ENCODE assay signal across 8 mouse cellular contexts in the genomic region with DNA sequence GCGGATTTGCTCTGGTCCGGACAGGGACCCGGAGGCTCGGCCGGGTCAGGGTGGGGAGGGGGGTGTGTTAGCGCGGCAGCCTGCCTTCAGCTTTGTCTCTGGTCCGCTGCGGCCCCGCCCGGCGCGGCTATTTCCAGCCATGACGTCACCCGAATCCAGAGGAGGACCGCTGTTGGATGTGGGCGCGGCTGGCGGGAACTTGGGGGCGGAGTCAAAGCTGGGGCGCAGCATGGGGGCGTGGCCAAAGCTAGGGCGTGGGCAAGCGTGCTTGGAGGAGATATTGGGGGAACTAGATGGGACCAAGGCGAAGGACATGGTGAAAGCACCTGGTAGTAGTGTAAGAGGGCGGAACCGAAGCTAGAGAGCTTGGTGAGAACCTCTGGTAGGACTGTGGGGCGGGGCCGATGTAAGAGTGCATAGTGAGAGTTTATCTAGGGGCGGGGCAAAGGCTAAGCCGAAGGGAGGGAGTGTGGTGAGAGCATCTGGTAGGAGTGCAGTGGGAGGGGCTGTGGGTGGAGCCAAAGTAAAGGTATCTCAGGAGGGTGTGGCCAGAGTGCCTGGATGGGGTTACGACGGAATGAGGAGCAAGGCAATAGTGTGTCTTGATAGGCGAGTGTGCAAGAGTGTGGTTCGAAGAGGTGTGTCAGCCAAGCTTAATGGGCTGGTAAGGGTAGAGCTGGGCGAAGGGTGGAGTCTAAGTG. TPM values are rescaled to one million over a fixed set of nuclear protein-coding genes. Genes with fewer than 3 reads are reported as not detected.
A peak's percentile ranks its signal among the peaks of the same experiment; 100 is the strongest.
DNase-seq lines count a peak whose midpoint lies in the region; ATAC-seq lines count a peak whose summit lies in the region.

No protein-coding gene starts in this region.

- 0 out of 2 replicates have a peak, but pooled peaks cover 6% of the 10 kb centered on the region for H3K27me3 ChIP-seq in hindbrain, embryonic 13.5 days

- peak overlapping the region; percentile 91 for H3K9ac ChIP-seq in hindbrain, embryonic 13.5 days

- H3K4me3 ChIP-seq in hindbrain, embryonic 13.5 days: peak overlapping the region; percentile 80

- H3K4me1 ChIP-seq in hindbrain, embryonic 13.5 days (replicated peaks): peaks cover 49% of the 10 kb centered on the region

- 2% methylated on average over 36 of the region's 36 CpGs for WGBS in hindbrain, embryonic 13.5 days

- DNase-seq in NIH3T3 (ENCODE audit: low read depth): peak; percentile 98
- DNase-seq in cerebellum, postnatal 10 days: peak; percentile 93
- peak; percentile 90 to 91 for DNase-seq in frontal cortex, postnatal 10 days (ENCODE audit: low spot score in 2 of 2)
- DNase-seq in layer of hippocampus, postnatal 25 days (ENCODE audit: extremely low spot score in 1 of 2, low spot score in 1 of 2): peak; percentile 75 to 79
- DNase-seq in lung, postnatal 25 days (ENCODE audit: low spot score): peak; percentile 98
- DNase-seq in retina, embryonic 14.5 days (ENCODE audit: low spot score): peak; percentile 93
- DNase-seq in thymus, postnatal 4 days: peak; percentile 94

- H3K36me3 ChIP-seq in hindbrain, embryonic 13.5 days: peaks cover 34% of the 10 kb centered on the region

- H3K9me3 ChIP-seq in hindbrain, embryonic 13.5 days: no peaks in the 10 kb centered on the region

- ATAC-seq in hindbrain, embryonic 13.5 days (ENCODE audit: low FRiP score): peak; percentile 82

- peak overlapping the region; percentile 96 for H3K27ac ChIP-seq in hindbrain, embryonic 13.5 days

- H3K4me2 ChIP-seq in hindbrain, embryonic 13.5 days: peak overlapping the region; percentile 66

RNA-seq across cellular contexts. Expression of a gene that starts 0.7 kb away (rescaled TPM):
- 15.9 and 17.6 TPM in 2 replicates for polyA plus RNA-seq in hindbrain, embryonic 13.5 days (2015; fragmentation: Nextera tagmentation; extraction: Ambion mirVana)
- 1 to 10 TPM; 3.6 to 4.2 TPM for total RNA-seq in layer of hippocampus, postnatal 25 days (2021)

RNA-seq across cellular contexts. Expression of a gene that starts 29.8 kb away (rescaled TPM):
- polyA plus RNA-seq in hindbrain, embryonic 13.5 days (2015; fragmentation: Nextera tagmentation; extraction: Ambion mirVana): 0.56 and 1.6 TPM in 2 replicates
- total RNA-seq in layer of hippocampus, postnatal 25 days (2021): 10 to 100 TPM; 20.6 to 25.0 TPM

RNA-seq across cellular contexts. Expression of a gene that starts 56.2 kb away (rescaled TPM):
- polyA plus RNA-seq in hindbrain, embryonic 13.5 days (2015; fragmentation: Nextera tagmentation; extraction: Ambion mirVana): 71.9 and 90.1 TPM in 2 replicates
- total RNA-seq in layer of hippocampus, postnatal 25 days (2021): 1 to 10 TPM; 2.6 to 3.5 TPM

Comparison
In these comparisons a context has a peak if more than half of its experiments do, and no peak if none do; other contexts are left out.
1. Peak in every context shown above with its lines: DNase-seq, ATAC-seq, H3K4me3 ChIP-seq and H3K27ac ChIP-seq.